Mouse (Mus musculus) neural tube, postnatal 0 days (tissue): ENCODE measurements around the gene Gpr50. TPM values are rescaled to one million over a fixed set of nuclear protein-coding genes. Genes with fewer than 3 reads are reported as not detected.

Experiments
- polyA plus RNA-seq: library from polyadenylated mRNA; unstranded; fragments of >200 nt; fragmentation: Nextera tagmentation; extraction: Ambion mirVana; gene quantifications from 2 replicates; pipeline ENCODE4 v1.2.1, GENCODE M21; 2015

The Gpr50 gene
- 1.5 and 1.6 TPM in 2 replicates for polyA plus RNA-seq

GRCm38 (mm10) chrX:71663374-71663773, at the start of gene Gpr50:
Gene Gpr50 (plus strand): TSS chrX:71663667.

Other genes starting within 250 kb of the Gpr50 start
- 77.9 and 82.5 TPM in 2 replicates for gene Cd99l2, start 170.8 kb upstream of the Gpr50 start, polyA plus RNA-seq
- gene Hmgb3, start 107.7 kb upstream of the Gpr50 start, polyA plus RNA-seq = 306 and 333 TPM in 2 replicates
- gene Vma21, start 152.3 kb downstream of the Gpr50 start, polyA plus RNA-seq = 70.0 and 74.2 TPM in 2 replicates